Mouse (Mus musculus) spleen, postnatal 4 days (tissue): ENCODE measurements around the gene Samd8.
A peak's percentile ranks its signal among the peaks of the same experiment; 100 is the strongest.

Source experiments
- DNase-seq, 2 experiments: peaks; one replicate each; pipeline ENCODE4 v3.0.0; 2022; ENCODE audit warnings: low spot score in 2 of 2

Samd8 gene

DNA sequence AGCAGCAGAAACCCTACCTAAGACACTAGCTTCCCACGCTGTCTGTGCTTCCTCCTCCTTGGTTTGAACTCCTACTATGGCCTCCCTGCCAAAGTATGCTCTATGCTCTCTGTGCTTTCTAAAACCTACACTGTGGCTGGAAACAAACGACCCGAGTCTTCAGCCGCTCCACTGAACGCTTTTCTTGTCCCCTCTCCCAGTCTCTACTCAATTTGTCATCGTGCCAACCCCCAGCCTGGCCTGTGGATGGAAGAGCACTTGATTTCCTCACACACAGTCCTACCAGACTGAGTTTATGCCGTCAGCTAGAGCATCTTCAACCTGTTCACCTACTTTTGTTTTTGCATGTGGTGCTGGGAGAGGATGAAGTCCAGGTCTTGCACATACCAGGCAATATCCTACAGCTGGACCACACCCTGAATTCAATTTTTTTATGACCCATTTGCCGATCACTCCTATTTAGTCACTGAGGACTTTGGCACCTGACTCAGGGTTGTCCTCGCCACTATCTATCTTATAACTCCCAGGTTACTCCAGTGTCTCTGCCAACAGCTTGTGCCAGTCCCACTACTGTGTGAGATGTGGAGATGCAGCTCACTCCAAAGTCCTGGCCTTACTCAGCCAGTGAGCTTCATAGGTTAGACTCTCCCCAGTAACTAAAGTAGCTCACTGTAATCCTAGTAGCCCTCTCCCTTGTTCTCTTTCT is 75.6 kb downstream of the Samd8 start:
- DNase-seq = no peak

DNA sequence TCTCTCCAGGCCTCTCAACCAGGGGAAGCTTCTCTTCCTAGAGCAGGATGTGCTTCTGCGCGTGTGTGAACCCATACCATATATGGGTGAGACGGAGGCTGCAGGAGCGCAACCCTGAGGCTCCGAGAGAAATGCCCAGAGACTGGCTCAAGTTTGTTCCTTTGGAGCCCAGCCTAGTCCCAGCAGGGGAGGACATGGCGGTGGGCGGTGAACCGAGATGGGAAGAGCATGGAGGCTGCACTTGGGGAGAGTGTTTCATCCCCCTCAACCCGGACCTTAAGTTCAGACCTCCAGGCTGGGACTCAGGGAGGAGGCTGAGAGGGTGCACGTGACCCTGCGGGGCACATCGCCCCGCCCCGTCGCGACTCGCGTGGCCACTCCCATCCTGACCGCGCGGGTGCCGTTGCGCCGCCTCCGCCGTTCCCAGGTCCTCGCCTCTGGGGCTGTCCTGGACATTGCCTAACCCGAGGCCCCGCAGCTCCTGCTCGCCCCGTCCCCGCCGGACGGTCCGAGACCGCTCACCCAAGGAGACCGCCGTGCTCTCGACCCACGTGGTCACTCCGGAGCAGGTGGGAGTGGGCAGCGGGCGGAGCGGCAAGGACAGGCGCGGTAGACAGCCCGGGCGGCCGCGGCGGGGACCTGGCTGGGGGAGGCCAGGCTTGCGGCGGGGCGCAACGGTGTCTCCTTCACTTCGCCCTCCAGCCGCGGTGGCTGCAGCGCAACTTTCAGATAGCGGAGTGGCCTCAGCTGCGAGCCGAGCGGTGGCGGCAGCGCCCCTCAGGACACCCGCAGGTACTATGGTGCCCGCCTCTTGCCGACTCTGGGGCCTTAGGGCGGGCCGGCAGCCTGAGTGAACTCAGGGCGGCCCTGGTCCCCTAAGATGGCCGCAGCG is 80.8 kb downstream of the Samd8 start:
- DNase-seq = peak; percentile 97 to 98

DNA sequence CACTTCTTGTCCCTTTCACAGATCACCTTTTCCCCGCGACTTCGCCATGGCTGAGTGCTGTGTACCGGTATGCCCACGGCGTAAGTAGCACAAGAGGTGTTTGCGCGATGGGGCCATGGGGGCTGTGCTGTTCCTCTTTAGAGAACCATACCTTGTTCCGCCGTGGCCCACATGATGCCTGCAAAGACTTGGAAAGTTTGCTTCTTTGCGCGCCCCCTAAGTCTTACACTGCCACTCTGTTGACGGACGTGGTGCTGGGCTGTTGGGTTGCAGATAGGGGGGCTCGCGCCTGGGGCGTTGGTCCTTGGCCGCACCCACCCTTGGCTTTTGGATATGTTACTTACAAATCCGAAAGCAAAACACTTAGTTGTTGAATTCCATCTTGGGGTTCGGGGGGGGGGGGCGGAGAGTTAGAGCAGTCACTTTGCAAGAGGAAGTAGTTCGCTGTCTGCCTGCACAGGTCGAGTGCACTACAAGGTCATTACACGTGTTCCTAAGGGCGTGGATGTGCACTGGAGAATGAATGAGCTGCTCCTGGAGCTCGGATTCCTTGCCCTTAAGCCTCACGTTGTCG is 81.6 kb downstream of the Samd8 start:
- DNase-seq = no peak

DNA sequence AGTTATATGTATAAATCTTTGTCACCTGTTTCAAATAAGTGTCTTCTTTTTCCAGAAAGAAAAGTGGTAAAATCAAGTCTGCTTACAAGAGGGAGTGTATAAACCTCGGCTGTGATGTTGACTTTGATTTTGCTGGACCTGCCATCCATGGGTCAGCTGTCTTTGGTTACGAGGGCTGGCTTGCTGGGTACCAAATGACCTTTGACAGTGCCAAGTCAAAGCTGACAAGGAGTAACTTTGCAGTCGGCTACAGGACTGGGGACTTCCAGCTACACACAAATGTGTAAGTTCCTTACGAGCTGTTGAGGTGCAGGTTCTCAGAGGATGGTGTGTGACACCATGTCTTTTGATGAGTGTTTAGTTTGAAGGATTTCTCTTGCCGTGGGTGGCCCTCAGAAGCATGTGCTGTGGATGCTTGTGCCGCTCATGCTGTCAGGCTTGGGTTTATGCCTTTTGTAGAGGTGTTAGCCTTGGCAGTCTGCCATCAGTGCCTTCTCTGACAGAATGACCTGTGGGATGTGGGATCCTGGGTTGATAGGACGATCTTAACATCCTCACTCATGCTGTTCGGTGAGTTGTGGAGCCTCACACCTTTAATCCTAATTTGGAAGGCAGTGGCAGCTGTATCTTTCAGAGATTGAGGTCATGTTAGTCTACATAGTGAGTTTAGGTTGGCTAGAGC is 88.1 kb downstream of the Samd8 start:
- no peak for DNase-seq

DNA sequence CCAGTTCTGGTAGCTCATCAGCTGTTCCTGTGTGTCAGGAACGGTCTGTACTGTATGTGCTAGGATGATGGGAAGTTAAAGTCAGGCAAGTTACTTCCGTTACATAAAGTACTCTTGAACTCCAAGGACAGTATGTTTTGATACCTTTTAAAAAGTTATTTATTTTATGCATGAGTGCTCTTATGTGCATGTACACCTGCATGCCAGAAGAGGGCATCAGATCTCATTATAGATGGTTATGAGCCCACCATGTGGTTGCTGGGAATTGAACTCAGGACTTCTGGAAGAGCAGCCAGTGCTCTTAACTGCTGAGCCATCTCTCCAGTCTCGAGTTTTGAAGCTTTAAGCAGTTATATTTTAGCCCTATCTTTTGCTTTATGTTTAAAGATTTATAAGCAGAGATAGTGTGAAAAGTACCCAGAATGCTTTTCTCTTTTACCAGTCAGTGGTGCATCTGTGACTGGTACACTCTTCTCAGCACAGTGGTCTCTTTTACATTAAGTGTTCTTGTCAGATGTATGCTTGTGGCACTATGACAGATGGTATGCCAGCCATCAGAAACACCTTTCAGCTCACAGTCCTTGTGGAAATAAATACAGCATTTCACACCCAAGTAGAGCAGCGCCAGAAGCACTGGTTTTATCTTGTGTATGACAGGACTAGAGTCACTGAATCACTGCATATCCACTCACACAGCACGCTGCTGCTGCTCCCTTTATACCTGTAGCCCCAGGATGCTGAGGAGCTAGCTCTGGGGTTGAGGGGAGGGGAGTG is 91.7 kb downstream of the Samd8 start:
- DNase-seq = no peak

DNA sequence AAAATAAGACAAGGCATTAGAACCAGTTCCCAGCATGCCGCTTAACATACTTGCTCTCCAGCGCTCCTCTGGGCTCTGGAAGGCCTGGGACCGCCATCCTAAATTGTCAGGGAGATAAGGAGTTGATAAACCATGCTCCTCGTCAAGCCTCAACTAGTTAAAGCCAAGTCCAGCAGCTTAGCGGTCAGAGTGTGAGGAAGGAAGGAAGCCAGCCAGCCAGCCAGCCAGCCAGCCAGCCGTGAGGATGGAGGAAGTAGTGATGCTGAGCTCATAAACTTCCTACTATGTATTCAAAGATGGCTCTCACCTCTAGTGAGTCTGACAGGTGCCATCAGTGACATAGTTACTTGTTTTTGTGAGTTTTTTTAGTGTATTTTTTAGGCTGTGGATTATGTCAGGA is 92.9 kb downstream of the Samd8 start:
- no peak for DNase-seq

DNA sequence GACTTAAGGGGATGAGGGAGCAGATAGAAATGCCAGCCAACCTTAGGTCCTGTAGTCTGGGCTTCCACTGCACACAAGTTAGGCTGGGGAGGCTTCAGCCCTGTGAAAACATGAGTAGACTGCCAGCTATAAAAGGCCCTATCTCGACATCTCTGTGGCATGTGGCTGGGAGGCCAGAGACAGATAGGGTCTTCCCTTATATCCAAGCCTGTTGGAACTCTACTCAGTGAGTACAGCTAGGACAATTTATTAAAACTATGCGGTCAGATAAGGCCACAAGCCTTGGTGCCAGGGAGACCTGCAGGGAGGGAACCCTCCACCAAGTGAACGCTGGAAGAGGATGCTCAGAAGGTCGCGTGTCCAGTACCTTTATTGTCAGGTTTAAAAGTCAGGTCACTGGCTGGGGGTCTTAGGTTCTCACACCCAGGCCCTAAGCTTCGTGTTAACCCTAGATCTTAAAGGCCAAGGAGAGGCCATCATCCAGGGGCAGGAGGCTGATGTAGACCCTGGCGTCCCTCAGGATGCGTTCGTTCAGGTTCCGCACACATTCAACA is 96.6 kb downstream of the Samd8 start:
- no peak for DNase-seq

DNA sequence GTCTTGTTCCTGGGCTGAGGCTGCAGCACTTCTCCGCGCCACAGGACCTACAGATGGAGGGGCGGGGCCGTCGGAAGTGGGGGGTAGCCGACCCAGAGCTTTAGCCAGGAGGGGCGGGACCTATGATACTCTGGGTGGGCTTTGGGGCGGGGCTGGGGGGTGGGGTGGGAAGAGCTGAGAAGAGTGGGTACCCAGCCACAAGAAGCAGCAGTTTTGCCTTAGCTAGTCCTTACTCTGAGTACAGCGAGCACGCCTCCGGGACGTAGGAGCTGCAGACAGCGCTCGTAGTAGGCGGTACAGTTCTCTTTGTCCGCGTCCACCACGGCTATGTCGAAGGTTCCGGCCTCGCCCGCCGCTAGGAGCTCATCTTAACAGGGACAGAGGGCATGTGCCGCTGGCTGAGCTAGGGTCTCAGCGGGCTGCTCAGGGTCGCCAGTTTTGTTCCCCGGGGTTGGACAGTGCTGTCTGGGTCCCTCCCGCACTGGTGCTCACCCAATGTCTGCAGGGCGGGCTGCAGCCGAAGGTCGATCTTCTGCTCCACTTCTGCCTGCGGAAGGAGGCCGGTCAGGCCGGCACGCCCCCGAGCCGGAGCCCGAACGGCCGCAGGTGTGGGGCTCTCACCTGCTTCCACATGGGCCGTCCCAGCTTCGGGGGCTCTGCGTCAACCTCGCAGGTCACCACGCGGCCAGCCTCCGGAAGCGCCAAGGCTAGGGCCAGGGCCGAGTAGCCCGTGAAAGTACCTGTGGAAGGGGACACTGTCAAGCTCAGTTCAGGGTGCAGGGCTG is 97.2 kb downstream of the Samd8 start:
- peak; percentile 49 to 80 for DNase-seq
